Mouse (Mus musculus) layer of hippocampus, postnatal 14 days (tissue): ENCODE measurements around the gene Acot5. TPM values are rescaled to one million over a fixed set of nuclear protein-coding genes. Genes with fewer than 3 reads are reported as not detected.
A peak's percentile ranks its signal among the peaks of the same experiment; 100 is the strongest.
"Not testable (repeated sequence)": the region's sequence is repeated elsewhere in the genome, so short reads cannot be mapped to it uniquely, and the experiment has no call there.

Source experiments
- DNase-seq, 2 experiments: peaks; one replicate each; pipeline ENCODE4 v3.0.0; 2021 to 2022; ENCODE audit warnings: low spot score in 2 of 2, mixed read lengths in 1 of 2
- total RNA-seq, 2 experiments: library from RNA; stranded (reverse); gene quantifications; 2 replicates each; pipeline ENCODE4 v1.2.3; 2021

The Acot5 gene
- total RNA-seq, 2 experiments from 2014 or later: 6.2 to 6.5 TPM

DNA sequence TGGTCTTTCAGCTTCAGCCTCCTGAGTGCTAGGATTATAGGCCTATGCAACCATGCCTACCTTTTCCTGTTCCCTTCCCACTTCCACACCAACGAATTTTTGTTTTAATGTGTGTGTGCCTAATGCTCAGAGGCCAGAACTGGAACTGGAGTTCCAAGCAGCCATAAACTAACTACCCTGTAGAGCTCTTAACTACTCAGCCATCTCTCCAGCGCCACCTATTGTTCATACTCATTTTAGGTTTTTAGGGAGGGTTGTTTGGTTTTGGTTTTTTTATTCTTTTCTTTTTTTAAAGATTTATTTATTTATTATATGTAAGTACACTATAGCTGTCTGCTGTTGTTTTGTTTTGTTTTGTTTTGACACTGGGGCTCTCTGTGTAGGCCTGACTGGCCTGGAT, 8.2 kb upstream of the Acot5 start:
- peak in 1 of 2 experiments; percentile 29 for DNase-seq

- no peak for DNase-seq
These were observed 6.8 kb upstream of the Acot5 start for GRCm38 (mm10) chr12:84062336-84062735.

- no peak for DNase-seq
These were observed 5.9 kb upstream of the Acot5 start for GRCm38 (mm10) chr12:84063228-84063627.

DNA sequence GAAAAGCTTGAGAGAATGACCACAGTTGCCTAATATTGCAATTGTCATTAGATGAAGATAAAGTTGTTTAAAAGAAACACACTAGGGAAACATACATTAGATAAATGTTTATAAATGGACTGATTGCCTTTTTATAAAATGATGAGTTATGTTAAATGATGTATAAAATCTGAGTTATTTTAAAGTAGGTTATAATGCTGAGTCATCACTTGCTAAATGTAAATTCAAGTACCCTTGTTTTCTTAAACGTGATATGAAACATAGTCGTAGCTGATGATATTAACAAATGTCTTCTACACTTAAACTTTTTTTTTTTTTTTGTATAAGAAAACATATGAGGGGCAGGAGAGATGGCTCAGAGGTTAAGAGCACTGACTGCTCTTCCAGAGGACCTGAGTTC, 5.3 kb upstream of the Acot5 start:
- DNase-seq: no peak

- no peak for DNase-seq
These were observed 4.5 kb upstream of the Acot5 start for GRCm38 (mm10) chr12:84064621-84065020.

DNA sequence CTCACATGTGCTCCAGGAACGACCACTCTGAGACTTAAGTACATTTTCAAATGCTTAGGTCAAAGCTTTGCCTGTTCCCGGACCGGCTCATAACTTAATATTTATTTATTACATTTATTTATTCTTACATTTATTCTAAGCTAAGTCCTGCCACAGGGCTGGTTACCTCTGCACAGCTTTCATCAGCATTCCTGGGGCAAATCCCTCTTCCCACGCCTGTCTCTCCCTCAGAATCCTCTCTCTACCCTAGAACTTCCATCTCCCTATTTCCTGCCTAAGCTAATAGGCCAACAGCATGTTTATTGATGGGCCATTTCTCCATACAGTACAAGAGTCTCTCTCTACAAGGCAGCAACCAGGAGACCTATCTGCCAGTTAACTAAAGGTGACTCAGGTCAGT, 1.4 kb upstream of the Acot5 start:
- no peak for DNase-seq

DNA sequence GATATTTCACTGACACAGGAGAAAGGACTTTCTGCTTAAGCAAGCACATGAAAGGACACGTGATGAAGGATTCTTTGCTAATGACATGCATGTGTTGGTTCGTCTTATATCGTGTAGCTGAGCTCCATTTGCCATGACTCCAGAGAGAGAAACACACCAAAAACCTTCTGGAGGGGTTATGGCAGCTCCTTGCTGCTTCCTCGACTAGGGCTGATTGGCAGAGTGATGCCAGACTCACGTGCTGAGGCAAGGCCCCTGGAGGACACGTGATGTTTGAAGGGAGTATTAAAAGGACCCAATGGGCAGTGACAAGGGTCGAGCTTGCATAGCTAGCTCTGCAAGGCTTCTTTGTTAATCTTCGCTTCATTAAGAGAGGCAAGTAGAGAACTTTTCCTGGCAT, 829 bp upstream of the Acot5 start:
- no peak for DNase-seq

DNA sequence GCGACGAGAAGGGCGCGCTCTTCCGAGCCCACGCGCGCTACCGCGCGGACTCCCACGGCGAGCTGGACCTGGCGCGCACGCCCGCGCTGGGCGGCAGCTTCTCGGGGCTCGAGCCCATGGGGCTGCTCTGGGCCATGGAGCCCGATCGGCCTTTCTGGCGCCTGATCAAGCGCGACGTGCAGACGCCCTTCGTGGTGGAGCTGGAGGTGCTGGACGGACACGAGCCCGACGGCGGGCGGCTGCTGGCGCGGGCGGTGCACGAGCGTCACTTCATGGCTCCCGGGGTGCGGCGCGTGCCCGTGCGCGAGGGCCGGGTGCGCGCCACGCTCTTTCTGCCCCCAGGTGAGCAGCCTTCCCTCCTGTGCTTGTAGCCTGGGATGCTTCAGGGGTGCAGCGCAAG, 457 bp downstream of the Acot5 start:
- peak in 1 of 2 experiments; percentile 34 for DNase-seq

DNA sequence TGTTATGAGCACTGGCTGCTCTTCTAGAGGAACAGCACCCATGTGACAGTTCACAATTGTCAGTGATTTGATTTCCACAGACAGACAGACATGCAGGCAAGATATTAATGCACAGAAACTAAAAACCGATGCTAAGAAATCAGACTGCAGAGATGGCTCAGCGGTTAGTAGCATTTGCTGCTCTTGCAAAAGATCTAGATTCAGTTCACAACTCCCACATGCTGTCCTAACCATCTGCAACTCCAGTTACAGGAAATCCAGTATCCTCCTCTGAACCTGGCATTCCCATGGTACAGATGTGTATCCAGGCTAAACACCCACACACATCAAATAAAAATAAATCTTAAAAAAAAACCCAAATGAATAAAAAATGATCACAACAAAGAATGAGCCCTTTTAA, 2.6 kb downstream of the Acot5 start:
- DNase-seq: peak in 1 of 2 experiments; percentile 64

DNA sequence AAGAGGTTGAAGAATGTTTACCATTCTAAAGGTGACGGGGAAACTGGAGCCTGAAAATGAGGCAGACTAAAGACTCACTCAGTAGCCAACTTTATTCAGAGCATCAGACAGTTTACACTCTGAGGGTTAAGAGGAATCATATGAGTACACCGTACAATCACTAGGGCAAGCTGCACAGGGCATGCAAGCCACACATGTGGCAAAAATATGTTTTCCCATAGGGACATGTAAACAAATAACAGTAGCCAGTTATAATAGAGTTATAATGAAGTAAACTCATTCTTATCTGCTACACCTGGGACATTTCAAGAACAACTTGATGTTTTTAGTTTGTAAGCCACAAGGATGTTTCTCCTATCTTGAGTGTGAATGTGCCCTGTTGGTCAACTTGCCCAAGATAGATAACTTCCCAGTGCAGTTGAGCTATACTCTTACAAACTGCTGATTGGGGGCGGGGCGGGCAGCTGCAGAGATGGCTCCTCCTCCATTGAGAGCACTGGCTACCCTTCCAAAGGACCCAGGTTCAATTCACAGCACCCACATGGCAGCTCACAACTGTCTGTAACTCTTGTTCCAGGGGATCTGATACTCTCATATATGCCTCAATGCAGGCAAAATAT, 8.4 kb downstream of the Acot5 start:
- no peak for DNase-seq

DNA sequence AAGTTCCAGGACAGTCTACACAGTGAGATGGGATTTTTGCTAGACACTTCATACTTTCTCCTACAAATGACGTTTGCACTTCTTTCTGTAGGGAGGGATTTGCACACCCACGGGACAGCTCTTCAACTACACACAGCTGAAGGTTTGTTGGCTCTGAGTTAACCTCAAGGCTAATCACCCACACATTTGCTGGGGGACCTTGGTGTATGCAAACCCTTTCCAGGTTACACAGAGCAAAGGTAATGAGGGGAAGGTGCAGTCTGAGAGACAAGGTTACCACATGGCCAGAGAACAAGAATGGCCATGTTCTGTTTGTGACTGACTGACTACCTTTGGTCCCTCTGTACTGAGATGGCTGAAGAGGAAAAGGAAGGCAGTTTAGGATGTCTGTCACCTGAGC, 14.7 kb downstream of the Acot5 start:
- DNase-seq: no peak

DNA sequence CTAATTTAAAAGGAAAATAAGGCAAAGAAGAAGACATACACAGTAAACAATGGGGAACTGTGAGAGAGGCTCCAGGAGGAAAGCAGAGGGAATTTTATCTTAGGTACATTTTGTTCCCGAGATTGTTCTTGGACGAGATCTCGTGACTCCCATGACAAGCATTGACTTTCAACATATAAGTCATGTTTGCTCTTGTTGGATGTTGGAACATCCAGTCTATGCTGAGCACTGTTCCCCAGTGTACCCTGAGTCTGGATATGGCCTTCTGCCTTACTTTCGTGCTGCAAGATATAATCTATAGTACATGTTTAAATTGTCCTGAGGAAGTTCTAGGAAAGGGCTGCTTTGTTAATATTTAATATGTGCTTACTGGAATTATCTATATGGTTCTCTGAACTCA, 15.5 kb downstream of the Acot5 start:
- no peak for DNase-seq

DNA sequence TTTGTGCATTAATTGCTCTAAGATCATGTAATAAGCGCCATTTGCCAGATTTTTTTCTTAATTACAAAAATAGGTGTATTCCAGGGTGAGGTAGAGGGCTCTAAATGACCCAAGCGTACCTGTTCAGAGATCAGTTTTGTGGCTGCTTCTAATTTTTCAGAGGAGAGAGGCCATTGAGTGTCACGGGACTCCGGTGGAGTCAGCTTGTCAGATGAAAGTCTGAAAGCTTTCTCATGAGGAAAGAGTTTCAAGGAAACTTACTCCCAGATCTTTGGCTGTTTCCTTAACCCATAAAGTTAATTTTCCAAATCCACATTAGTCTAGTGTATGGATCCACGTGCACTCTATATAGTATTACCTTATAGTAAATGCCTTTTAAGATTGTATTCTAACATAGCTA, 25.5 kb downstream of the Acot5 start:
- not testable (repeated sequence) for DNase-seq

DNA sequence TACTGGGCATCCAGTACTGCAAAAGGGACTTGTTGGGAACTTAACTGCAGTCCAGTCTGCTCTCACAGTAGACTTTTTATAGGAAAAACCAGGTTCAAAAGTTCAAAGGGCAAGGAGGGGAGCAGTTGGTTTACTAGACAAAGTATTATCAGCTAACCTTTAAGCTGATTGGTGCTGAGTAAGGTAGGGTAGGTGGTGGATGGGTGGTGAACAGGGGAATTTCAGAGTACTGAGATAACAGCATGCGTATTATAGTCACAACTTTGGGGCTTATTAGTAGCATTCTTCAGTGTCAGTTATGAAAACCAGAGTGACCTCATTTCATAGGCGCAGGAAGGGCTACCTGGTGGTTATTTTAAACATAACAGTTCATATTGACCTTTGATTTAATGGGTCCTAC, 30.5 kb downstream of the Acot5 start:
- no peak for DNase-seq

- no peak for DNase-seq
These were observed 30.9 kb downstream of the Acot5 start for GRCm38 (mm10) chr12:84100071-84100470.

GRCm38 (mm10) chr12:84100604-84101492, 31.7 kb downstream of the Acot5 start, which contains the start of gene Acot6:
Gene Acot6 (plus strand): TSS chr12:84100654.
- peak; percentile 27 to 55 for DNase-seq

- no peak for DNase-seq
These were observed 32.3 kb downstream of the Acot5 start for GRCm38 (mm10) chr12:84101493-84101845.

- DNase-seq: no peak
These were observed 37.9 kb downstream of the Acot5 start for GRCm38 (mm10) chr12:84107012-84107411.

DNA sequence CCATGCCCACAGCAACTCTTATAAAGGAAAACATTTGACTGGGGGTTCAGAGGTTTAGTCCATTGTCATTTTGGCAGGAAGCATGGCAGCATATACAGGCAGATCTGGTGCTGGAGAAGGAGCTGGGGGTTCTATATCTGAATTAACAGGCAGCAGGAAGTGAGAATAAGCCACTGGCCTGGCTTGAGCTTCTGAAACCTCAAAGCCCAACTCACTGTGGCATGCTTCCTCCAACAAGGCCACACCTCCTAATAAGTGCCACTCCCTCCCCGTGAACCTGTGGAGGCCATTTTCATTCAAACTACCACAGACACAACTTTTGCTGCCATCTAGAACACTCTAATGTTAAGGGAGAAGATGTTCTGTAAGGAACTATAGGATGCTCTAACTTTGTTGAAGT, 38.6 kb downstream of the Acot5 start:
- no peak for DNase-seq

GRCm38 (mm10) chr12:84109924-84110323, 40.8 kb downstream of the Acot5 start:
- DNase-seq: no peak

- DNase-seq: no peak
These were observed 41.7 kb downstream of the Acot5 start for GRCm38 (mm10) chr12:84110814-84111213.

DNA sequence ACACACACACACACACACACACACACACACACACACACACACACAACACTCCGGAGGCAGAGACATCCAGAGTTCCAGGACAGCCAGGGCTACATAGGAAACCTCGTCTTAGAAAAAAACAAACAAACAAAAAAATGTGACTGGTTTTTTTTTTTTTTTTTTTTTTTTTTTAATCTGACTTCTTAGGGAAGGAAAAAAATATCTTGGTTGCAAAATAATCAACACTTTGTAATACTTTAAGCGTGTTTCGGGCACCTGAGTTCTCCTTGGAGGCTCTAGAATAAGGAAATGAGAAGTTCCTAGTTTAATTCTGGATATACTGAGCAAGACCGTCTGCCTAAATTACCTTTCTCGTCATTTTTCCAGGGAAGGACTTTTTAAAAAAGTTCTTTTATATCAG, 44.6 kb downstream of the Acot5 start:
- no peak for DNase-seq
